Comparison of ENCODE assay signal across 8 mouse cellular contexts in genomic region chr19:4282898-4283553, GRCm38 (mm10). TPM values are rescaled to one million over a fixed set of nuclear protein-coding genes. Genes with fewer than 3 reads are reported as not detected.
DNase-seq lines count a peak whose midpoint lies in the region; ATAC-seq and TF ChIP-seq lines count a peak whose summit lies in the region.

Ankrd13d (minus strand) TSS chr19:4283137.

- H3K36me3 ChIP-seq in CH12.LX (replicated peaks in 1 of 2; ENCODE audit: control insufficient read depth in 1 of 2, insufficient read depth in 1 of 2, low read length in 1 of 2), result peaks cover 41 to 73% of the 10 kb centered on the region in 2 experiments
- H3K36me3 ChIP-seq in forebrain, embryonic 10.5 days (replicated peaks), result peaks cover 59% of the 10 kb centered on the region
- H3K36me3 ChIP-seq in heart, embryonic 14.5 days (ENCODE audit: control insufficient read depth, insufficient read depth, low read length), result peaks cover 28% of the 10 kb centered on the region
- peaks cover 31% of the 10 kb centered on the region for H3K36me3 ChIP-seq in liver, embryonic 12.5 days
- H3K36me3 ChIP-seq in stomach, embryonic 14.5 days (ENCODE audit: control insufficient read depth, insufficient read depth, low read length), result peaks cover 24% of the 10 kb centered on the region

- under 1% methylated on average over 48 of the region's 50 CpGs for WGBS in forebrain, embryonic 10.5 days
- 1% methylated on average over 47 of the region's 50 CpGs for WGBS in heart, embryonic 14.5 days
- WGBS in liver, embryonic 12.5 days (ENCODE audit: insufficient replicate concordance), result under 1% methylated on average over 50 of the region's 50 CpGs
- WGBS in stomach, embryonic 14.5 days, result 0% methylated on average over 48 of the region's 50 CpGs

- H3K4me1 ChIP-seq in CH12.LX (ENCODE audit: control insufficient read depth in 1 of 2, insufficient read depth in 2 of 2), result peaks cover 20 to 62% of the 10 kb centered on the region in 2 experiments
- peaks cover 23% of the 10 kb centered on the region for H3K4me1 ChIP-seq in forebrain, embryonic 10.5 days
- H3K4me1 ChIP-seq in heart, embryonic 14.5 days (ENCODE audit: control insufficient read depth in 2 of 2, insufficient read depth in 2 of 2, low read length in 2 of 2), result peaks cover 0 to 4% of the 10 kb centered on the region in 2 experiments; a peak in 1 of 4 replicates
- peaks cover 17% of the 10 kb centered on the region for H3K4me1 ChIP-seq in liver, embryonic 12.5 days
- no peaks in the 10 kb centered on the region for H3K4me1 ChIP-seq in stomach, embryonic 14.5 days (ENCODE audit: control insufficient read depth, insufficient read depth, low read length)

- peak; percentile 82 for ATAC-seq in heart, embryonic 14.5 days (ENCODE audit: insufficient number of reproducible peaks, insufficient read depth, low FRiP score, low read depth)
- peak; percentile 85 for ATAC-seq in liver, embryonic 12.5 days
- ATAC-seq in stomach, embryonic 14.5 days (ENCODE audit: insufficient number of reproducible peaks, insufficient read depth, low FRiP score, low read depth), result peak; percentile 94

- no peak for TF ChIP-seq EP300 in CH12.LX (IDR thresholded peaks at IDR 0.05; ENCODE audit: low read length)

- peak within 1 kb of the TSS; percentile 77 for H3K27ac ChIP-seq in CH12.LX (ENCODE audit: insufficient read depth, low read depth)
- H3K27ac ChIP-seq in forebrain, embryonic 10.5 days, result peak within 1 kb of the TSS; percentile 83
- no peak within 1 kb of the TSS for H3K27ac ChIP-seq in heart, embryonic 14.5 days (replicated peaks in 1 of 2; ENCODE audit: control insufficient read depth in 1 of 2, insufficient read depth in 1 of 2, low read depth in 2 of 2, low read length in 2 of 2)
- H3K27ac ChIP-seq in liver, embryonic 12.5 days, result no peak within 1 kb of the TSS
- no peak within 1 kb of the TSS; the same call in 1 of the 2 replicates for H3K27ac ChIP-seq in stomach, embryonic 14.5 days (ENCODE audit: low read length)

- peak within 1 kb of the TSS; percentile 41 for H3K9ac ChIP-seq in CH12.LX (ENCODE audit: insufficient read depth, low read depth)
- H3K9ac ChIP-seq in heart, embryonic 14.5 days (ENCODE audit: low read length), result peak within 1 kb of the TSS; percentile 73
- peak within 1 kb of the TSS; percentile 62 for H3K9ac ChIP-seq in liver, embryonic 12.5 days
- H3K9ac ChIP-seq in stomach, embryonic 14.5 days (replicated peaks; ENCODE audit: low read depth, low read length), result peak within 1 kb of the TSS; percentile 54

- TF ChIP-seq POLR2A in CH12.LX (IDR thresholded peaks at IDR 0.05; ENCODE audit: low read depth, low read length), result peak; percentile 59

- H3K4me3 ChIP-seq in CH12.LX (replicated peaks in 1 of 3; ENCODE audit: low read depth in 2 of 3, low read length in 2 of 3, poor library complexity in 1 of 3), result peak within 1 kb of the TSS; percentile 73 to 82 (median 81)
- peak within 1 kb of the TSS; percentile 73 for H3K4me3 ChIP-seq in forebrain, embryonic 10.5 days
- H3K4me3 ChIP-seq in heart, embryonic 14.5 days (ENCODE audit: control insufficient read depth in 1 of 2, insufficient read depth in 1 of 2, low read depth in 1 of 2, low read length in 2 of 2), result peak within 1 kb of the TSS; percentile 64 to 68
- H3K4me3 ChIP-seq in liver, embryonic 12.5 days, result peak within 1 kb of the TSS; percentile 65
- H3K4me3 ChIP-seq in stomach, embryonic 14.5 days (ENCODE audit: low read depth, low read length), result peak within 1 kb of the TSS; percentile 50

- dilution Hi-C loops in CH12.LX (cut with MboI; ENCODE audit: extremely low pct_ligation_motif_present, extremely low pct_unique_long_range_greater_than_20kb, low sequenced_read_pairs), result no loop called here

- no peaks in the 10 kb centered on the region for H3K27me3 ChIP-seq in CH12.LX (replicated peaks)
- peaks cover 16% of the 10 kb centered on the region for H3K27me3 ChIP-seq in forebrain, embryonic 10.5 days (ENCODE audit: poor library complexity, severe bottlenecking)
- peaks cover 4% of the 10 kb centered on the region; the same call in 1 of the 2 replicates for H3K27me3 ChIP-seq in heart, embryonic 14.5 days (ENCODE audit: control insufficient read depth, insufficient read depth, low read length)
- peaks cover 13% of the 10 kb centered on the region for H3K27me3 ChIP-seq in liver, embryonic 12.5 days (replicated peaks)
- no peaks in the 10 kb centered on the region for H3K27me3 ChIP-seq in stomach, embryonic 14.5 days (ENCODE audit: control insufficient read depth, insufficient read depth, low read length)

- peaks cover 13% of the 10 kb centered on the region for H3K9me3 ChIP-seq in CH12.LX (replicated peaks; ENCODE audit: low read length)
- peaks cover 6% of the 10 kb centered on the region; the same call in 1 of the 2 replicates for H3K9me3 ChIP-seq in forebrain, embryonic 10.5 days
- no peaks in the 10 kb centered on the region for H3K9me3 ChIP-seq in heart, embryonic 14.5 days (ENCODE audit: control insufficient read depth, low read length)
- H3K9me3 ChIP-seq in liver, embryonic 12.5 days (replicated peaks), result no peaks in the 10 kb centered on the region; the same call in 1 of the 2 replicates
- peaks cover 4% of the 10 kb centered on the region; the same call in 1 of the 2 replicates for H3K9me3 ChIP-seq in stomach, embryonic 14.5 days (ENCODE audit: control insufficient read depth, low read depth, low read length)

- TF ChIP-seq CTCF in CH12.LX (conservative IDR thresholded peaks at IDR 0.05 in 1 of 2, IDR thresholded peaks at IDR 0.05 in 1 of 2; ENCODE audit: low read depth in 2 of 2, low read length in 2 of 2), result peak; percentile 20 to 85; a peak in 2 of 4 replicates

- peak; percentile 89 for DNase-seq in CH12.LX (ENCODE audit: extremely low read depth)
- DNase-seq in c-Kit-positive CD71-negative TER-119-negative erythroid progenitor cells, embryonic 14.5 days (ENCODE audit: low read depth), result peak; percentile 81
- DNase-seq in forebrain, embryonic 10.5 days (ENCODE audit: extremely low spot score, low spot score), result peak; percentile 89
- DNase-seq in kidney, postnatal 14 days, result peak; percentile 91
- peak; percentile 92 for DNase-seq in naive thymus-derived CD4-positive, alpha-beta T cell, adult 2 months (ENCODE audit: low read depth)

- peaks cover 14% of the 10 kb centered on the region; the same call in 1 of the 2 replicates for H3K79me2 ChIP-seq in CH12.LX (replicated peaks; ENCODE audit: control insufficient read depth, extremely low read depth, insufficient read depth, poor library complexity, severe bottlenecking)

- TF ChIP-seq RAD21 in CH12.LX (IDR thresholded peaks at IDR 0.05; ENCODE audit: low read depth, low read length), result peak; percentile 66

- peak within 1 kb of the TSS; percentile 67 for H3K4me2 ChIP-seq in CH12.LX (ENCODE audit: insufficient read depth, low read depth, poor library complexity, severe bottlenecking)
- peak within 1 kb of the TSS; percentile 85 for H3K4me2 ChIP-seq in heart, embryonic 14.5 days (ENCODE audit: low read length)
- H3K4me2 ChIP-seq in liver, embryonic 12.5 days, result peak within 1 kb of the TSS; percentile 94
- H3K4me2 ChIP-seq in stomach, embryonic 14.5 days (replicated peaks; ENCODE audit: low read depth, low read length), result peak within 1 kb of the TSS; percentile 73

- in situ Hi-C loops in CH12.LX (cut with MboI; ENCODE audit: low pct_ligation_motif_present, low pct_unique_long_range_greater_than_20kb, low sequenced_read_pairs), result no loop called here

TF ChIP-seq in CH12.LX, 34 proteins besides CTCF, POLR2A, EP300 and RAD21 (continues in another document):
- TF ChIP-seq MYC (IDR thresholded peaks at IDR 0.05; ENCODE audit: low read depth, low read length) (no peak), BHLHE40 (IDR thresholded peaks at IDR 0.05; ENCODE audit: low read depth, low read length) (peak; percentile 36; the same call in 1 of the 2 replicates), E2F4 (IDR thresholded peaks at IDR 0.05; ENCODE audit: insufficient replicate concordance, low read depth, low read length) (no peak), IRF4 (IDR thresholded peaks at IDR 0.05; ENCODE audit: low read depth, low read length) (peak; percentile 53; the same call in 1 of the 2 replicates), GABPA (IDR thresholded peaks at IDR 0.05; ENCODE audit: insufficient replicate concordance, low read depth, low read length) (no peak), PAX5 (IDR thresholded peaks at IDR 0.05; ENCODE audit: low read length) (no peak), HCFC1 (IDR thresholded peaks at IDR 0.05; ENCODE audit: low read depth, low read length) (peak; percentile 57), TCF12 (IDR thresholded peaks at IDR 0.05; ENCODE audit: low read depth, low read length) (peak; percentile 56), MAZ (IDR thresholded peaks at IDR 0.05; ENCODE audit: low read depth, low read length) (peak; percentile 98), NRF1 (IDR thresholded peaks at IDR 0.05; ENCODE audit: low read depth, low read length) (peak; percentile 72), MXI1 (IDR thresholded peaks at IDR 0.05; ENCODE audit: low read depth, low read length) (peak; percentile 98), SMC3 (IDR thresholded peaks at IDR 0.05; ENCODE audit: low read depth, low read length) (peak; percentile 74), SIN3A (IDR thresholded peaks at IDR 0.05; ENCODE audit: low read length) (peak; percentile 55; the same call in 1 of the 2 replicates), USF1 (IDR thresholded peaks at IDR 0.05; ENCODE audit: low read depth, low read length) (no peak), ELF1 (IDR thresholded peaks at IDR 0.05; ENCODE audit: low read depth, low read length) (peak; percentile 83), NELFE (IDR thresholded peaks at IDR 0.05; ENCODE audit: low read depth, low read length) (peak; percentile 36; the same call in 1 of the 2 replicates), JUND (conservative IDR thresholded peaks at IDR 0.05; ENCODE audit: low read depth, low read length) (no peak), MAX (IDR thresholded peaks at IDR 0.05; ENCODE audit: low read length) (no peak; the same call in 1 of the 2 replicates), UBTF (IDR thresholded peaks at IDR 0.05; ENCODE audit: low read depth, low read length) (no peak), ZMIZ1 (IDR thresholded peaks at IDR 0.05; ENCODE audit: low read depth, low read length) (no peak), MEF2A (IDR thresholded peaks at IDR 0.05; ENCODE audit: borderline replicate concordance, low read depth, low read length) (peak; percentile 39; the same call in 1 of the 2 replicates), ZNF384 (IDR thresholded peaks at IDR 0.05; ENCODE audit: low read depth, low read length) (no peak)

RNA-seq across cellular contexts. Expression of gene Ankrd13d, which starts in this region (rescaled TPM):
- total RNA-seq in CH12.LX (2012; rRNA removed) (53.6 and 55.1 TPM in 2 replicates), CH12.LX (2014; rRNA removed) (3.8 and 5.6 TPM in 2 replicates)
- 13.2 and 17.3 TPM in 2 replicates for polyA plus RNA-seq in CH12.LX (2012; ENCODE audit: insufficient read length, low read depth)
- 7.9 and 9.2 TPM in 2 replicates for polyA plus RNA-seq in forebrain, embryonic 10.5 days (2016; fragmentation: Nextera tagmentation; extraction: Ambion mirVana)
- polyA plus RNA-seq in heart, embryonic 14.5 days (2014; fragmentation: Nextera tagmentation; extraction: Ambion mirVana), result 1.1 and 1.4 TPM in 2 replicates
- 0.99 and 1.4 TPM in 2 replicates for polyA plus RNA-seq in liver, embryonic 12.5 days (2016; fragmentation: Nextera tagmentation; extraction: Ambion mirVana)
- polyA plus RNA-seq in stomach, embryonic 14.5 days (2014; fragmentation: Nextera tagmentation; extraction: Ambion mirVana), result 10.4 and 13.0 TPM in 2 replicates

Comparison
In these comparisons a context has a peak if more than half of its experiments do, and no peak if none do; other contexts are left out.
1. H3K27ac ChIP-seq: peak in CH12.LX (single experiment) and forebrain, embryonic 10.5 days (single experiment); none in heart, embryonic 14.5 days (0 of 2), liver, embryonic 12.5 days (single experiment) and stomach, embryonic 14.5 days (single experiment).
2. Peak in every context shown above with its lines, with median percentiles within 50 percentile points of each other: DNase-seq, H3K4me2 ChIP-seq, H3K4me3 ChIP-seq, H3K9ac ChIP-seq and ATAC-seq.